In the genomic region with DNA sequence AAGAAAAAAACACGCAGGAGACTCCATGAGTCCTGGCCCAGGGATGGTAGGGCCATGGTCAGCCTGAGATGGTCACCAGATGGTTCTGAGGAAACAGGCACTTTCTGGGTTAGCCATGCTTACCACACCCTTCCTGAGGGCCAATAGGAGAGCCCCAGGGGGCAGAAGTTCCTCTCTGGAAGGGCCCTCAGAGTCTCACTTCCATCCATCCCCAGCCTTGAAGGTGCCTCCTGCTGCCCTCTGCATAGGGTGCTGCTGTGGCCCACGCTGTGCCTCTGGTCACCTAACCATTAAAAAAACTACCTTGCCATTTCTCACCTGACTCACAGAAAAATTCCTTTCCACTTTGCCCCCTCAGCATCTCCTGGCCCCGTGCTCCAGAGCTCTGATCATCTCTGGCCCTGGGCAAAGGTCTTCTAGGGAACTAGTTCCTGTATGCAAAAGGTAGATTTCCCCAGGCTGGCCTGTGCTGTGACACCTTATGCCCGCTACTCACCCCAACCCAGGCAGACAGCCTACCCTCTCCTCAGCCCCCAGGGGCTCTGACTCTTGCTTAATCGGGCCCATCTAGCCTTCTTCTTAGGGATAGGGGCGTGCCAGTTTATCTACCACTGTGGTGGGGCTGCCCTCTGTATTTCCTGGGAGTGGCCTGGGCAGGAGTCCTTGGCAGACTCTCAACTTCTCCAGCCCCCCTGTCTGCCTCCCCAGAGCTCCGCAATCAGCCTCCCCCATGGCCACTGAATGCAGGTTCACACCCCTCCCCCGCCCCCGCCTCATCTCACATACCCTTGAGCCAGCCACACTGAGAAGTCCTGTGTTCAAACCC, we compare ENCODE assay signal across 9 mouse cellular contexts. TPM values are rescaled to one million over a fixed set of nuclear protein-coding genes. Genes with fewer than 3 reads are reported as not detected.
DNase-seq lines count a peak whose midpoint lies in the region; ATAC-seq and TF ChIP-seq lines count a peak whose summit lies in the region.
"Had no signal": no experiment of that assay in that cellular context is flagged by ENCODE, and none has a peak within 500 bp of the region (broad histone marks: within the 10 kb centered on the region; RNA-seq: fewer than 3 reads in every experiment).

No protein-coding gene starts in this region.

- no peak overlapping the region for H3K27ac ChIP-seq in forebrain, embryonic 13.5 days
- no peak overlapping the region for H3K27ac ChIP-seq in forebrain, embryonic 10.5 days
- no peak overlapping the region for H3K27ac ChIP-seq in neural tube, embryonic 12.5 days
- H3K27ac ChIP-seq in small intestine, adult 2 months (ENCODE audit: insufficient read depth, low read depth, low read length) = peak overlapping the region; percentile 98

- peaks cover 20% of the 10 kb centered on the region; the same call in 1 of the 2 replicates for H3K36me3 ChIP-seq in forebrain, embryonic 13.5 days (ENCODE audit: poor library complexity, severe bottlenecking)
- no peaks in the 10 kb centered on the region for H3K36me3 ChIP-seq in forebrain, embryonic 10.5 days (replicated peaks)
- 0 out of 2 replicates have a peak, but pooled peaks cover 13% of the 10 kb centered on the region for H3K36me3 ChIP-seq in neural tube, embryonic 12.5 days
- H3K36me3 ChIP-seq in small intestine, adult 2 months (ENCODE audit: control insufficient read depth, insufficient read depth, low read length) = peaks cover 39% of the 10 kb centered on the region

- H3K9me3 ChIP-seq in forebrain, embryonic 13.5 days (replicated peaks) = no peaks in the 10 kb centered on the region
- no peaks in the 10 kb centered on the region for H3K9me3 ChIP-seq in forebrain, embryonic 10.5 days
- no peaks in the 10 kb centered on the region for H3K9me3 ChIP-seq in neural tube, embryonic 12.5 days

- no peaks in the 10 kb centered on the region for H3K27me3 ChIP-seq in forebrain, embryonic 13.5 days
- H3K27me3 ChIP-seq in forebrain, embryonic 10.5 days (ENCODE audit: poor library complexity, severe bottlenecking) = peaks cover 75% of the 10 kb centered on the region
- H3K27me3 ChIP-seq in neural tube, embryonic 12.5 days (replicated peaks) = peaks cover 6% of the 10 kb centered on the region; the same call in 1 of the 2 replicates
- H3K27me3 ChIP-seq in small intestine, adult 2 months (ENCODE audit: control insufficient read depth, insufficient read depth, low read length) = no peaks in the 10 kb centered on the region

- peak overlapping the region; percentile 43 for H3K9ac ChIP-seq in forebrain, embryonic 13.5 days
- 0 out of 2 replicates have a peak overlapping the region, but pooled peaks have one; percentile 9 for H3K9ac ChIP-seq in neural tube, embryonic 12.5 days

- no peak for TF ChIP-seq POLR2A in small intestine, adult 2 months (IDR thresholded peaks at IDR 0.05; ENCODE audit: low read depth, low read length)

- no peak for TF ChIP-seq CTCF in small intestine, adult 2 months (IDR thresholded peaks at IDR 0.05; ENCODE audit: extremely low read depth, insufficient read length, insufficient replicate concordance, low read depth, low read length)

- peaks cover 40% of the 10 kb centered on the region for H3K4me1 ChIP-seq in forebrain, embryonic 13.5 days
- H3K4me1 ChIP-seq in forebrain, embryonic 10.5 days = peaks cover 53% of the 10 kb centered on the region
- H3K4me1 ChIP-seq in neural tube, embryonic 12.5 days = peaks cover 21% of the 10 kb centered on the region
- H3K4me1 ChIP-seq in small intestine, adult 2 months (ENCODE audit: control insufficient read depth, insufficient read depth, insufficient read length, low read length) = peaks cover 39% of the 10 kb centered on the region

- DNase-seq in forebrain, embryonic 10.5 days (ENCODE audit: extremely low spot score, low spot score) = no peak
- DNase-seq in neural tube, embryonic 10.5 days (ENCODE audit: extremely low spot score, low spot score) = no peak
- peak; percentile 58 for DNase-seq in kidney, postnatal 10 days
- DNase-seq in embryo, embryonic 9.5 days (ENCODE audit: extremely low spot score) = no peak
- DNase-seq in gastrocnemius, adult 8-10 months (ENCODE audit: low spot score in 2 of 2) = no peak
- DNase-seq: cerebellum, adult 11 months had no signal

- WGBS in forebrain, embryonic 13.5 days = 68% methylated on average over 9 of the region's 9 CpGs
- WGBS in forebrain, embryonic 10.5 days = 69% methylated on average over 9 of the region's 9 CpGs
- WGBS in neural tube, embryonic 12.5 days = 67% methylated on average over 9 of the region's 9 CpGs
- 23% methylated on average over 9 of the region's 9 CpGs for WGBS in small intestine, adult 2 months

- H3K4me3 ChIP-seq in forebrain, embryonic 13.5 days = no peak overlapping the region
- H3K4me3 ChIP-seq in forebrain, embryonic 10.5 days = no peak overlapping the region
- H3K4me3 ChIP-seq in neural tube, embryonic 12.5 days = no peak overlapping the region
- H3K4me3 ChIP-seq in small intestine, adult 2 months (ENCODE audit: low read depth, low read length) = peak overlapping the region; percentile 73

- no peak for ATAC-seq in forebrain, embryonic 13.5 days
- ATAC-seq in neural tube, embryonic 12.5 days (ENCODE audit: low FRiP score, low read depth) = no peak

- no peak overlapping the region for H3K4me2 ChIP-seq in forebrain, embryonic 13.5 days
- no peak overlapping the region for H3K4me2 ChIP-seq in neural tube, embryonic 12.5 days (replicated peaks)

RNA-seq across cellular contexts. Expression of gene Sema4a, which starts 6.0 kb away (rescaled TPM):
- polyA plus RNA-seq in forebrain, embryonic 13.5 days (2015; fragmentation: Nextera tagmentation; extraction: Ambion mirVana) = 13.7 and 16.7 TPM in 2 replicates
- polyA plus RNA-seq in forebrain, embryonic 10.5 days (2016; fragmentation: Nextera tagmentation; extraction: Ambion mirVana) = 5.9 and 6.7 TPM in 2 replicates
- 13.6 and 15.3 TPM in 2 replicates for polyA plus RNA-seq in neural tube, embryonic 12.5 days (2016; fragmentation: Nextera tagmentation; extraction: Ambion mirVana)
- polyA plus RNA-seq in small intestine, adult 2 months (2012; rRNA removed) = 137 and 321 TPM in 2 replicates
- 1 to 10 TPM in 2 of 4 experiments, under 1 TPM in 2; 0.48 to 1.2 (median 1.00) TPM for total RNA-seq in gastrocnemius, adult 8-10 months (2022)

RNA-seq across cellular contexts. Expression of gene Slc25a44, which starts 30.0 kb away (rescaled TPM):
- polyA plus RNA-seq in forebrain, embryonic 13.5 days (2015; fragmentation: Nextera tagmentation; extraction: Ambion mirVana) = 23.0 and 26.2 TPM in 2 replicates
- 17.9 and 20.0 TPM in 2 replicates for polyA plus RNA-seq in forebrain, embryonic 10.5 days (2016; fragmentation: Nextera tagmentation; extraction: Ambion mirVana)
- polyA plus RNA-seq in neural tube, embryonic 12.5 days (2016; fragmentation: Nextera tagmentation; extraction: Ambion mirVana) = 24.1 and 28.0 TPM in 2 replicates
- polyA plus RNA-seq in small intestine, adult 2 months (2012; rRNA removed) = 19.7 and 44.8 TPM in 2 replicates
- 10 to 100 TPM; 19.5 to 22.4 (median 21.5) TPM for total RNA-seq in gastrocnemius, adult 8-10 months (2022)

RNA-seq across cellular contexts. Expression of gene Pmf1, which starts 44.8 kb away (rescaled TPM):
- 107 TPM in 2 replicates for polyA plus RNA-seq in forebrain, embryonic 13.5 days (2015; fragmentation: Nextera tagmentation; extraction: Ambion mirVana)
- 177 and 181 TPM in 2 replicates for polyA plus RNA-seq in forebrain, embryonic 10.5 days (2016; fragmentation: Nextera tagmentation; extraction: Ambion mirVana)
- 75.9 and 79.7 TPM in 2 replicates for polyA plus RNA-seq in neural tube, embryonic 12.5 days (2016; fragmentation: Nextera tagmentation; extraction: Ambion mirVana)
- 52.3 and 108 TPM in 2 replicates for polyA plus RNA-seq in small intestine, adult 2 months (2012; rRNA removed)
- total RNA-seq in gastrocnemius, adult 8-10 months (2022) = 10 to 100 TPM; 15.5 to 18.5 (median 16.7) TPM

RNA-seq across cellular contexts. Expression of gene Lmna, which starts 54.8 kb away (rescaled TPM):
- 12.1 and 15.5 TPM in 2 replicates for polyA plus RNA-seq in forebrain, embryonic 13.5 days (2015; fragmentation: Nextera tagmentation; extraction: Ambion mirVana)
- polyA plus RNA-seq in forebrain, embryonic 10.5 days (2016; fragmentation: Nextera tagmentation; extraction: Ambion mirVana) = 11.6 and 11.8 TPM in 2 replicates
- 27.6 and 27.9 TPM in 2 replicates for polyA plus RNA-seq in neural tube, embryonic 12.5 days (2016; fragmentation: Nextera tagmentation; extraction: Ambion mirVana)
- polyA plus RNA-seq in small intestine, adult 2 months (2012; rRNA removed) = 209 and 353 TPM in 2 replicates
- 10 to 100 TPM; 59.0 to 76.0 (median 67.8) TPM for total RNA-seq in gastrocnemius, adult 8-10 months (2022)
